Mouse (Mus musculus): ENCODE data around the gene Nudt14.

GRCm38 (mm10) chr12:112912951-112913745, 28.8 kb downstream of the Nudt14 start:
- no peak for TF ChIP-seq HCFC1 (IDR thresholded peaks at IDR 0.05; ENCODE audit: borderline replicate concordance, insufficient read depth, low read length)
- no peak for TF ChIP-seq ZC3H11A (IDR thresholded peaks at IDR 0.05; ENCODE audit: borderline replicate concordance, low read depth, low read length)
- no peak for TF ChIP-seq ZNF384 (IDR thresholded peaks at IDR 0.05; ENCODE audit: low read depth, low read length)

Data from ES-E14 (cell line).